Mouse (Mus musculus) liver, adult 2 months (tissue): ENCODE measurements around the gene 4930562C15Rik. TPM values are rescaled to one million over a fixed set of nuclear protein-coding genes. Genes with fewer than 3 reads are reported as not detected.

Source experiments
- DNase-seq: peaks from one replicate; pipeline ENCODE4 v3.0.0-alpha.2; 2011; ENCODE audit warnings: low read depth, low spot score; ENCODE audit errors: extremely low read depth
- H3K27ac ChIP-seq: fragments of 200-500 bp; replicated peaks from 2 replicates; pipeline ENCODE4 v1.5.1; 2012; ENCODE audit warnings: low read depth, mild to moderate bottlenecking, control low read depth, inconsistent platforms, low read length; ENCODE audit not compliant: insufficient read depth
- H3K27me3 ChIP-seq: fragments of 200-500 bp; 2 replicates; pipeline ENCODE4 v1.6.1; 2012; ENCODE audit warnings: mild to moderate bottlenecking, moderate library complexity, low read length, inconsistent platforms; ENCODE audit not compliant: control insufficient read depth, insufficient read depth
- H3K36me3 ChIP-seq: fragments of 200-500 bp; 2 replicates; pipeline ENCODE4 v1.6.1; 2012; ENCODE audit warnings: low read length, inconsistent platforms; ENCODE audit not compliant: control insufficient read depth, insufficient read depth
- H3K4me1 ChIP-seq: fragments of 200-500 bp; 2 replicates; pipeline ENCODE4 v1.6.1; 2011; ENCODE audit warnings: low read length; ENCODE audit not compliant: control insufficient read depth, insufficient read depth
- H3K4me3 ChIP-seq: fragments of 200-500 bp; 2 replicates; pipeline ENCODE4 v1.5.1; 2011; ENCODE audit warnings: low read depth, mild to moderate bottlenecking, control low read depth, low read length, moderate library complexity; ENCODE audit not compliant: insufficient read depth
- H3K79me2 ChIP-seq: fragments of 200-500 bp; 2 replicates; pipeline ENCODE4 v1.6.1; 2012; ENCODE audit warnings: inconsistent platforms, mild to moderate bottlenecking, low read length, moderate library complexity; ENCODE audit not compliant: control insufficient read depth, insufficient read depth
- H3K9ac ChIP-seq: fragments of 200-500 bp; 2 replicates; pipeline ENCODE4 v1.6.1; 2012; ENCODE audit warnings: low read depth, mild to moderate bottlenecking, control low read depth, inconsistent platforms, low read length
- CTCF ChIP-seq: fragments of 200-500 bp; IDR thresholded peaks from 2 replicates; pipeline ENCODE4 v1.5.1; 2011; ENCODE audit warnings: low read depth, low read length, control low read depth
- POLR2A ChIP-seq: fragments of 200-500 bp; IDR thresholded peaks from 2 replicates; pipeline ENCODE4 v1.6.1; 2011; ENCODE audit warnings: low read length, control low read depth; ENCODE audit not compliant: insufficient read depth; ENCODE audit errors: extremely low read depth
- WGBS: fragments of 180-500 bp; shearing (Covaris S2); methylation state at CpG from one replicate; pipeline ENCODE4 v1.1.7; 2018; 5-methylcytosine and 5-hydroxymethylcytosine counted together
- polyA plus RNA-seq: library from polyadenylated mRNA; depleted of rRNA; stranded (reverse); fragments of >200 nt; gene quantifications from 2 replicates; pipeline ENCODE4 v1.2.3, GENCODE M21; 2012; rRNA removed
- total RNA-seq: library from RNA; depleted of rRNA; stranded (reverse); fragments of >200 nt; gene quantifications from 2 replicates; pipeline ENCODE4 v1.2.3, GENCODE M21; 2014; rRNA removed

4930562C15Rik gene
- total RNA-seq (not detected in 2 replicates), polyA plus RNA-seq (not detected in 2 replicates)

- DNase-seq = no peak
- TF ChIP-seq CTCF (no peak), POLR2A (no peak)
- Histone ChIP-seq H3K27me3 (no peaks in the 10 kb centered on the region), H3K36me3 (no peaks in the 10 kb centered on the region), H3K79me2 (no peaks in the 10 kb centered on the region), H3K4me3 (no peak within 1 kb of the TSS), H3K9ac (no peak within 1 kb of the TSS), H3K4me1 (no peaks in the 10 kb centered on the region), H3K27ac (no peak within 1 kb of the TSS)
- 84% methylated on average over 3 of the region's 3 CpGs for WGBS
Observed at GRCm38 (mm10) chr16:4835191-4835590, at the start of gene 4930562C15Rik. Gene 4930562C15Rik (plus strand): TSS chr16:4835416.

GRCm38 (mm10) chr16:4785706-4786105 lies 49.5 kb upstream of the 4930562C15Rik start:
- H3K27me3 ChIP-seq = no peaks in the 10 kb centered on the region
- no peak overlapping the region for H3K27ac ChIP-seq
- peaks cover 25% of the 10 kb centered on the region for H3K4me1 ChIP-seq
- H3K9ac ChIP-seq = no peak overlapping the region
- no peak for DNase-seq
- peaks cover 43% of the 10 kb centered on the region for H3K79me2 ChIP-seq
- no peak for TF ChIP-seq CTCF
- no peak for TF ChIP-seq POLR2A
- H3K4me3 ChIP-seq = no peak overlapping the region
- H3K36me3 ChIP-seq = peaks cover 7% of the 10 kb centered on the region
- WGBS = 58% methylated on average over 4 of the region's 4 CpGs

DNA sequence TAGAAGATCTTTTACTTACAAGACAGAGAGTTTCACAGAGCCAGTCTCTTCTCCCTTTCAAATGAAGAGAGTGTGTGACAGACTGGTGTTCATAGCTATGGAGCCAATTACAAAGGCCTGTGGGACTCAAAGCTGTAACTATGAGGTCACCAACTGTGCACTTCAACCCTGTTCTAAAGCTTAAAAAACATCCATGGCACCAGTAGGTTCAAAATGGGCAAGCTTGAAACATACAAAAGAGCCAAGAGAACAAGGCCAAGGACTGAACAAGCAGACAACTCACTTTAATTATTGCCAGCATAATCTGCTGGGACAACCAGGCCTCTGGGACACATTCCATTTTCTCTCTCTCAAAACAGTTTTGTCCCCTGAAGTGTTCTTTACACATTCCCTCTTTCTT lies 47.0 kb upstream of the 4930562C15Rik start:
- Histone ChIP-seq H3K4me1 (peaks cover 21% of the 10 kb centered on the region), H3K27ac (peak overlapping the region; percentile 63), H3K9ac (peak overlapping the region; percentile 44), H3K27me3 (no peaks in the 10 kb centered on the region), H3K4me3 (peak overlapping the region; percentile 36), H3K36me3 (peaks cover 3% of the 10 kb centered on the region), H3K79me2 (peaks cover 28% of the 10 kb centered on the region)
- DNase-seq = peak; percentile 93
- TF ChIP-seq POLR2A (no peak), CTCF (no peak)

GRCm38 (mm10) chr16:4789311-4789768 lies 45.9 kb upstream of the 4930562C15Rik start:
- Histone ChIP-seq H3K79me2 (peaks cover 24% of the 10 kb centered on the region), H3K36me3 (peaks cover 2% of the 10 kb centered on the region; the same call in 1 of the 2 replicates), H3K27me3 (no peaks in the 10 kb centered on the region), H3K9ac (peak overlapping the region; percentile 87), H3K4me3 (peak overlapping the region; percentile 85), H3K4me1 (peaks cover 18% of the 10 kb centered on the region), H3K27ac (peak overlapping the region; percentile 95)
- TF ChIP-seq POLR2A (no peak), CTCF (no peak)
- peak; percentile 37 for DNase-seq
- under 1% methylated on average over 29 of the region's 29 CpGs for WGBS

GRCm38 (mm10) chr16:4789810-4790559 lies 45.2 kb upstream of the 4930562C15Rik start, which contains the start of gene Cdip1:
Gene Cdip1 (minus strand): TSS chr16:4790292.
- DNase-seq = peak; percentile 79
- H3K4me1 ChIP-seq = peaks cover 16% of the 10 kb centered on the region
- TF ChIP-seq CTCF (no peak), POLR2A (0 out of 2 replicates have a peak, but pooled peaks have one; percentile 46)
- peak within 1 kb of the TSS; percentile 95 for H3K27ac ChIP-seq
- 1% methylated on average over 51 of the region's 51 CpGs for WGBS
- peaks cover 18% of the 10 kb centered on the region for H3K79me2 ChIP-seq
- H3K36me3 ChIP-seq = peaks cover 2% of the 10 kb centered on the region; the same call in 1 of the 2 replicates
- H3K27me3 ChIP-seq = no peaks in the 10 kb centered on the region
- H3K9ac ChIP-seq = peak within 1 kb of the TSS; percentile 87
- H3K4me3 ChIP-seq = peak within 1 kb of the TSS; percentile 85

- Histone ChIP-seq H3K27ac (peak overlapping the region; percentile 60; the same call in 1 of the 2 replicates), H3K27me3 (no peaks in the 10 kb centered on the region), H3K79me2 (peaks cover 13% of the 10 kb centered on the region), H3K36me3 (no peaks in the 10 kb centered on the region), H3K4me3 (no peak overlapping the region), H3K4me1 (peaks cover 14% of the 10 kb centered on the region), H3K9ac (no peak overlapping the region)
- 0 out of 2 replicates have a peak, but pooled peaks have one; percentile 15 for TF ChIP-seq CTCF
- TF ChIP-seq POLR2A = no peak
- peak; percentile 86 for DNase-seq
- 22% methylated on average over 2 of the region's 2 CpGs for WGBS
Observed at GRCm38 (mm10) chr16:4791332-4791731, 43.9 kb upstream of the 4930562C15Rik start.
